Mouse (Mus musculus) liver, postnatal 0 days (tissue): ENCODE results near the gene Tmem53.

ENCODE experiments used
- CTCF ChIP-seq: sonication (generic); IDR thresholded peaks from 2 replicates; pipeline ENCODE4 v1.5.1; 2016; ENCODE audit warnings: antibody characterized with exemption, low read depth
- EP300 ChIP-seq: IDR thresholded peaks from 2 replicates; pipeline ENCODE4 v1.6.1; 2016; ENCODE audit warnings: antibody characterized with exemption, low read depth, mild to moderate bottlenecking

DNA sequence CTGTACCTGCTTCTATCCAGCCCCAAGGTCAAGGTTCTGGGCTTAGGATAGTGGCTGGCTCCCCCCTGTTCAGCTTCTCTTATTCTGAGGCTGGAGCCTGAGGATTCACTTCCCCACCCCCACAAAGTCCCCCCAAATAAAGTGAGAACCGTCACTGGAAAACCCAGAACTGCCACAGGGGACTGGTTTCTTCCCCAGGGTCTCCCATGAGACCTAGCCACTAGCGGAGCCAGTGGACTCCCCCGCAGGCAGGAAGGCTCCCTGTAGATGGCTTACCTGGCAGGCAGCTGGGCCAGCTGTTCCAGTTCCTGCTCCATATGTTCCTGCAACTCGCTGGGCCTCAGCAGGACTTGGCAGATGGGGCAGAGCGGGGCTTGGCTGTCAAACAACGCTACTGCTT is 55.5 kb downstream of the Tmem53 start:
- no peak for TF ChIP-seq EP300
- no peak for TF ChIP-seq CTCF
